Mouse (Mus musculus) kidney, adult 2 months (tissue): ENCODE results near the gene Fam3c. TPM values are rescaled to one million over a fixed set of nuclear protein-coding genes. Genes with fewer than 3 reads are reported as not detected.
"Not testable (repeated sequence)": the region's sequence is repeated elsewhere in the genome, so short reads cannot be mapped to it uniquely, and the experiment has no call there.

Source experiments
- DNase-seq: peaks from one replicate; pipeline ENCODE4 v3.0.0; 2021
- H3K27ac ChIP-seq: fragments of 200-500 bp; 2 replicates; pipeline ENCODE4 v1.5.1; 2012; ENCODE audit warnings: low read depth, low read length, control low read depth, inconsistent platforms; ENCODE audit not compliant: insufficient read depth
- H3K27me3 ChIP-seq: fragments of 200-500 bp; replicated peaks from 2 replicates; pipeline ENCODE4 v1.6.1; 2012; ENCODE audit warnings: mild to moderate bottlenecking, moderate library complexity, low read length, inconsistent platforms; ENCODE audit not compliant: control insufficient read depth, insufficient read depth
- H3K36me3 ChIP-seq: fragments of 200-500 bp; 2 replicates; pipeline ENCODE4 v1.6.1; 2012; ENCODE audit warnings: mild to moderate bottlenecking, moderate library complexity, low read length, inconsistent platforms; ENCODE audit not compliant: control insufficient read depth, insufficient read depth
- H3K4me1 ChIP-seq: fragments of 200-500 bp; 2 replicates; pipeline ENCODE4 v1.6.1; 2011; ENCODE audit warnings: low read length; ENCODE audit not compliant: control insufficient read depth, insufficient read depth
- H3K4me3 ChIP-seq: fragments of 200-500 bp; 2 replicates; pipeline ENCODE4 v1.5.1; 2011; ENCODE audit warnings: mild to moderate bottlenecking, low read depth, low read length, control low read depth; ENCODE audit not compliant: insufficient read depth
- CTCF ChIP-seq: fragments of 200-500 bp; conservative IDR thresholded peaks from 2 replicates; pipeline ENCODE4 v1.5.1; 2011; ENCODE audit warnings: low read depth, mild to moderate bottlenecking, control low read depth, low read length, moderate library complexity, mixed read lengths; ENCODE audit not compliant: insufficient read depth, insufficient read length
- POLR2A ChIP-seq: fragments of 200-500 bp; IDR thresholded peaks from one replicate; pipeline ENCODE4 v1.6.1; 2011; ENCODE audit warnings: low read depth, low read length, control low read depth
- WGBS: fragments of 180-500 bp; shearing (Covaris S2); methylation state at CpG from one replicate; pipeline ENCODE4 v1.1.7; 2018; 5-methylcytosine and 5-hydroxymethylcytosine counted together
- polyA plus RNA-seq: library from polyadenylated mRNA; depleted of rRNA; stranded (reverse); fragments of >200 nt; gene quantifications from 2 replicates; pipeline ENCODE4 v1.2.3, GENCODE M21; 2012

Fam3c gene
- polyA plus RNA-seq, 1 experiment = 5.3 TPM

DNA sequence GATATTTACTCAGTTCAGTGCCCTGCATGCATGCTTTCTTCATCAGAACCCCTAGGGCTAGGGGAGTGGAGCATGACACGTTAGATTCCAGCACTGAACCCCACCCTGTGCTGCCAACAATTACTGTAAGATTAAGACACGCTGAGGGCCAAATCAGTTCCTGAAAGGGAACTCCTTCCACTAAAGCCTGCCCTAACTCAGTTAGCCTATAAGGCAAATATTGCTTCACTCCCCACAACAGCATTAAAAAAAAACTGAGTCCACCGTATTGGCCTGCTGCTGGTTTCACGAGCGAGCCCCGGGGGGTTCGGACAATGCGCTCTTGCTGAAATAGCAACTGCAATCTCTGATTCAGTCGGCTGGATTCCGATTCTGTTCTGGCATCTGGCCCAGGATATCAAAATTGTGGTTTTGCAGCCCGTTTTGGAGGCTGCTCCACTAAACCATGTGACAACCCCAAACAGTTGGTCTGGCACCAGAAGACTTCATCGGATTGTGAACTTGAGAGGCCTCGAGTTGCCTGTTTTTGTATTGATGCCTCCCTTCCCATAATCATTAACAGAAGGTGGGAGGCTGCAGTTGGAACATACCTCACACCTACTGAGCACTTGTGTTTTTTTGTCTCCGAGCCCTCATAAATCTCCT lies 75.7 kb downstream of the Fam3c start:
- H3K27me3 ChIP-seq = no peaks in the 10 kb centered on the region

DNA sequence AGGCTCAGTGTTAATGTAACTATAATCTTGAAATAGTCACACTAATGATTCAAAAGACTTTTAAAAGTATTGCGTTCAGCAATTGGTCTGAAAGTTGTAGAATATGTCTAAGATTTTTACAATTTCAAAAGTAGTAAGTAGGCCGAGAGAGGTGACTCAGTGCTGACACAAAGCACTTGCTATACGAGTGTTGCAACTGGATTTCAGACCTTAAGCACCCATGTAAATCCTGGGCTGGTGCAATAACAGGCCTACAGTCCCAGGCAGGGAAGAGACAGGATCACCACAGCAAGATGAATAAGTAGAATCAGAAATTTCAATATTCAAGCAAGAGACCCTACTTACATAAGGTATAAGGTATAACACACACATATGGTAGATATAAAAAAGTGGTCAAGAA lies 78.1 kb downstream of the Fam3c start:
- H3K27ac ChIP-seq = no peak overlapping the region
- H3K27me3 ChIP-seq = no peaks in the 10 kb centered on the region
- TF ChIP-seq CTCF (no peak), POLR2A (no peak)
- no peak overlapping the region for H3K4me3 ChIP-seq
- DNase-seq = no peak
- 93% methylated on average over 3 of the region's 3 CpGs for WGBS
- no peaks in the 10 kb centered on the region for H3K36me3 ChIP-seq
- no peaks in the 10 kb centered on the region for H3K4me1 ChIP-seq

More for the DNA sequence above, 75.7 kb downstream of the Fam3c start:
- WGBS = 16% methylated on average over 14 of the region's 14 CpGs
- Histone ChIP-seq H3K4me1 (no peaks in the 10 kb centered on the region), H3K27ac (no peak overlapping the region), H3K36me3 (no peaks in the 10 kb centered on the region), H3K4me3 (no peak overlapping the region)
- DNase-seq = peak; percentile 47
- TF ChIP-seq CTCF (no peak), POLR2A (no peak)

DNA sequence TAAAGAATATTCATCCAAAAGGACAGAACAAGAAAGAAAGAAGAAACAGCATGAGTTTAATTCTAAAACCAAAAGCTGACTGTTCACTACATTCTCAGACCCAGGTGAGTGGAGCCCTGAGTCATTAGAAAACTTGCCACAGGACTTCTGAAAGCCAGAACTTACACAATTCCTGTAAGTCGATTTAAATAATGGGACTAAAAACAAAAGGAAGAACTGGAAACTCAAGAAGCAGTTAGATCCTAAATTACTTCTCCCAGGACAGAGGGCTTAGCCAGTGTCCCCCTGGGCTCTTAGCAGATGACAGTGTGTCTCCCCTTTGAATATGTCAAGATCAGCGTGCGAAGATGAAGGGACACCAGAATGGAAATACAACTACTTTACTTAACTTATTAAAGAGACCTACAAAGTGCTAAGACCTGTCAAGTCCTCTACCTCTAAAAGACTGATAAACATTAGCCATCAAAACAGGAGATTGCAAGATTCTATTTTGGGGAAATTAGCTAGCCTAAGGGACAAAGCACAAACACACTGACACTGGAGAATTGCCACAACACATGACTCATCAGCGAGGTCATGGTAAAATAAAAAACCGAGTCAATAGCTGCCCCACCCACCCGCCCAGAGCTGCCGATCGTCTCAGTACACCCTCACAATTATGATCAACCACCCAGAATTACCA lies 86.1 kb downstream of the Fam3c start:
- TF ChIP-seq CTCF = no peak
- no peak for TF ChIP-seq POLR2A
- H3K27ac ChIP-seq = no peak overlapping the region
- no peak overlapping the region for H3K4me3 ChIP-seq
- WGBS = 62% methylated on average over 8 of the region's 8 CpGs
- H3K4me1 ChIP-seq = no peaks in the 10 kb centered on the region
- DNase-seq = no peak
- H3K36me3 ChIP-seq = no peaks in the 10 kb centered on the region
- no peaks in the 10 kb centered on the region; the same call in 1 of the 2 replicates for H3K27me3 ChIP-seq

DNA sequence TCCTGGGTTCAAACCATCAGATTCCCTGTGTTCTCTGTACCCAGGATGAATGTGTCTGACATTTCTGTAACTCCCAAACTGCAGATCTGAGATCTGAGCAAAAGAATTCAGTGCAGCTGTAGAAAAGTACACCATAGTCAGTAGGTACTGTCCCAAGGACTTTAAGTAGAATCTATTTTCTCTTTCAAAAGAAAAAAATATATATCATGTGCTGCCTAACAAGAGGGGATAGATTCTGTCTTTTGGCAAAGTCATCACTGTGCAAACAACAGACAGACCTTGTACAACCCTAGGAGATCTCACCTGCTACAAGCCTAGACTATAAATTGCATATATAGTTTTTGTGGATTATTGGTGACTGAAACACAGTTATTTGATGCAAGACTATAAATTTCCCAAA lies 87.4 kb downstream of the Fam3c start:
- Histone ChIP-seq H3K4me1 (no peaks in the 10 kb centered on the region), H3K27me3 (no peaks in the 10 kb centered on the region; the same call in 1 of the 2 replicates), H3K36me3 (no peaks in the 10 kb centered on the region), H3K27ac (no peak overlapping the region), H3K4me3 (no peak overlapping the region)
- DNase-seq = no peak
- no peak for TF ChIP-seq CTCF
- no peak for TF ChIP-seq POLR2A

DNA sequence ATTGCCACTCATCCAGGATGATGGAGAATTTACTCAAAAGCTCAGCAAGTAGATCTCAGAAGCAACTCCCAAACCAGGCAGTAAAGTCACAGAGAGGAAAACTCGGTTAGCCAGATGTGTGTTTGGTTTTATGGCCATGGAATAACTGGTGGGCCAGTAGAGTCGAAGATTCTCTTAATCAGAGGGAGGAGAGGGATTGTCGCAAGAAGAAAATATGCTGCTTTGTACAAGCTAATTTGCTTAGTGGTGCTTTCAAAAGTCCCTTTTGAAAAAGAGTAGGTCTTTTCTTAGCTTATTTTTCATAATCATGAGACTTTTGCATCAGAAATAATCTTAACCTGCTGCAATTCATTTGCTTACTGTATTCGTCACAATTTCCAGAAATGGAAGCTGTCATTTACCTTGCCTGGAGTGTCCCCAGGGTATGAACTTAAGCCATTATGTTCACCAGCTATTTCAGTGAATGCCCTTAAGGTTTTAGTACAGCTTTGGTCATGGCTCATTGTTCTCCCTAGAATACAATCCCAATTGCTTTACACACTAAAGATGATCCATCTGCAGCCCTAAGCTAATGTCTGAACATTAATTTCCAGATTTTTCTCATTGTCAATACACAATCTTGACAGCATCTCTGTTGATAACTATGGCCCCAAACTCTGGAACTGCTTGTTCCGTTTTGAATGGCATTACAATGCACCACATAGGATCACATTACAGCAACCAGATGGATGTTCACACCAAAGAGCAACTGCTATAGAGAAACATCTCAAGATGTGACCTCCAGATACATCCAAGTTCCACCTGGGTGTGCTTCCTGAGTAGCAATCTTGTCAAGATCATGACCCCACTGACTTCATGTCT lies 88.0 kb downstream of the Fam3c start:
- no peaks in the 10 kb centered on the region for H3K4me1 ChIP-seq
- no peak for DNase-seq
- no peak overlapping the region for H3K4me3 ChIP-seq
- no peak overlapping the region for H3K27ac ChIP-seq
- no peak for TF ChIP-seq POLR2A
- no peaks in the 10 kb centered on the region; the same call in 1 of the 2 replicates for H3K27me3 ChIP-seq
- H3K36me3 ChIP-seq = no peaks in the 10 kb centered on the region
- 68% methylated on average over 5 of the region's 5 CpGs for WGBS

DNA sequence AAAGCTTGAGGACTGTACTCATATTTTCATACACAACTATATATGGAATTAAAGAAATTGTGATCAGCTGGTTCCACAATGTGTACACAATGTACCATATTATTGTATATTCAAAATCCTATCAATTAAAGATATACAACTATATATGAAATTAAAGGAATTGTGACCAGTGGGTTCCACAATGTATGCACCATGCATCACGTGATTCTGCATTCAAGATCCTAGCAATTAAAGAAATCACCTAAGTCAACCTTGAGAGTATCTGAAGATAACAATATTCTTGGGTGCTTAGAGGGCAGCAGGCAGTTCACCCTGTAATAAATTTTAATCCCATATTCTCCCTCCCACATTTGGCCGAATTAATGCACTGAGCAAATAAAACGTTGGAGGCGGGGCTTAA lies 90.0 kb downstream of the Fam3c start:
- DNase-seq = no peak
- no peaks in the 10 kb centered on the region for H3K27me3 ChIP-seq
- 80% methylated on average over 4 of the region's 4 CpGs for WGBS
- H3K4me3 ChIP-seq = no peak overlapping the region
- no peak overlapping the region for H3K27ac ChIP-seq
- H3K36me3 ChIP-seq = no peaks in the 10 kb centered on the region
- no peaks in the 10 kb centered on the region for H3K4me1 ChIP-seq
- no peak for TF ChIP-seq CTCF

DNA sequence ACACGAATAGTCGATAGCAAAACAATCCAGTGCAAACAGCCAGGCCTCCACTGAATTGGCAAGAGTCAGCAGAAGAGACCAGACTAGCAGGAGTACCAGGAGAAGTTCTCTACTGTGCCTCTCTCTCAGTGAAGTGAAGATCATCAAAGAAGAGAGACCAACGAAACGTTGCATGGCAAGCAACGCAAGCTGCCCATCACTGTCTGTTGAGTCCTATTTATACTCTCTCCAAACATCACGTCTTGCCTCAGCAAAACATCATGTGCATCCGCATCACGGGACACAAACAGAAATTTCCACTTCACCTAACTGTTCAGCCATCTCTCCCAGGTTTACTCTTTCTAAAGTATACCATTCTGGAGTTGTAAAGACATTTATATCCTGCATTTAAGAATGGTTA lies 91.9 kb downstream of the Fam3c start:
- H3K27ac ChIP-seq, H3K36me3 ChIP-seq, H3K4me3 ChIP-seq, H3K4me1 ChIP-seq, DNase-seq, H3K27me3 ChIP-seq: not testable (repeated sequence)
- WGBS = 85% methylated on average over 8 of the region's 8 CpGs
